Mouse (Mus musculus) cerebellum, postnatal 10 days (tissue): ENCODE data around the gene Ahnak.
"Not testable (repeated sequence)": the region's sequence is repeated elsewhere in the genome, so short reads cannot be mapped to it uniquely, and the experiment has no call there.

Source experiments
- DNase-seq, 2 experiments: peaks; one replicate each; pipeline ENCODE4 v3.0.0; 2021; ENCODE audit warnings: mixed read lengths in 2 of 2

The Ahnak gene

GRCm38 (mm10) chr19:9044291-9044690 is 55.2 kb downstream of the Ahnak start:
- DNase-seq: no peak

- DNase-seq: no peak
These were observed 58.3 kb downstream of the Ahnak start for GRCm38 (mm10) chr19:9047207-9047945.

GRCm38 (mm10) chr19:9047946-9048387 is 58.9 kb downstream of the Ahnak start:
- DNase-seq: no peak

DNA sequence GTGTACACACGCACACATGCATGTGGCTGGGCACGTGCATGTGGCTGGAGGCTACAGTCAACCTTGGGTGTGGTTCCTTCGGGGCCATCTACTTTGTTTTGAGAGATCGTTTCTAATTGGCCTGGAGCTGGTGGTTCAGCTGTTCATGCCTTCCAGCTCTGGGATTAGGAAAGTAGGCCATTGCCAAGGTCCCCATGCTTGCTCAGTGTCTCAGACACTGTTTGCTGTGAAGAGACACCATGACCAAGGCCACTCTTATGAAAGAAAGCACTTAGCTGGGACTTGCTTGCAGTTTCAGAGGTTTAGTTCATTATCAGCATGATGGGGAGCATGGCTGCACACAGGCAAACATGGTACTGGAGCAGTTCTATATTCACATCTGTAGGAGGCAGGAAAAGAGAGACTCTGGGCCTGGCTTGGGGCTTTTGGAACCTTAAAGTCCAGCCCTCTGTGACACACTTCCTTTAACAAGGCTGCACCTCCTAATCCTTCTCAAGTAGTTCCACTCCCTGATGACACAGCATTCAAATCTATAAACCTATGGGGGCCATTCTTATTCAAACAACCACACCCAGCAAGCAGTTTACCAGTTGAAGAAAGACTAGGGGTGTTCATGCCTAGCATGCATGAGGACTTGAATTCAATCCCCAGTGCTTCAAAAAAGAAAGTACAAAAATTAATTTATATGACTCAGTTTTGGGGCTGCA is 60.0 kb downstream of the Ahnak start:
- no peak for DNase-seq

DNA sequence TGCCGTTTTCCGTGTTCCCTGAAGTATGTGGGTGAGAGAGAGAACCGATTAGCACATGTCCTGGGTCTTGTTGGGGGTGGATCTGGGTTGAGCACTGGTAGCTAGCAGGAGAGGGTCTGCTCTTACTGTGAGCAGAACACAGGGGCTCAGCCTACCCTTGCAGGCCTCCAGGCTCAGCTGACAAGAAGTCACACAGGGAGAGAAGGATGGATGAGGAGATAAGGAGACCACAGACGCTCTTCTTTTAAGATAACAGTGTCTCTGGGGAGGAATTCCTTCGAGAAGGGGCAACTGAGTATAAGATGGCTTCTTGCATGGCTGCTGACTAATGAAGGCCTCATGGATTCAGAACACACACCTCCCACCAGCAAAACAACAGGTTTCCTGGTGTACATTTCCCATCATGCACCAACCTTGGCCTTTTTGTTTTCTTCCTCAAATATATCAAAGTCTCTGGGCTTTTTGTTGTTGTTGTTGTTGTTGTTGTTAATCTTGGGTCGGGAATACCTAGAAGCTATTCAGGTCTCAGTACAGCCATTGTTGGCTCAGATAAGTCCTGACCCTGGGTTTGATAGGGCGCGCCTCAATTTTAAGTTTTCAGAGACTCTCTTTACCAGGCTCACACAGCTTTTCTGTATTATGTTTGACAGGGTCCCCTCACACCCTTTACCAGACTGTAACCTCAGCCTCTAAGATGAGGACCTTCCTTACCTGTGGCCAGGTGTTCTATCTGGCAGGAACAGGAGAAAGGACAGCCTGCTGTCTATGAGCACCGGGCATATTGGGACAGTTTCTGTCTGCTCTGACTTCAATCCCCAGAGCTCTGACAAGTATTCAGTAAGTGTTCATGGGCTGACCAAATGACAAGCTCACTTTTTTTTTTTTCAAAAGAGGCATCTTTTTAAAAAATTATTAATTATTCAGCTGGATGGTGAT is 61.5 kb downstream of the Ahnak start:
- no peak for DNase-seq

- not testable (repeated sequence) for DNase-seq
These were observed 62.9 kb downstream of the Ahnak start for GRCm38 (mm10) chr19:9051985-9052384.

- no peak for DNase-seq
These were observed 63.8 kb downstream of the Ahnak start for GRCm38 (mm10) chr19:9052803-9053431.

DNA sequence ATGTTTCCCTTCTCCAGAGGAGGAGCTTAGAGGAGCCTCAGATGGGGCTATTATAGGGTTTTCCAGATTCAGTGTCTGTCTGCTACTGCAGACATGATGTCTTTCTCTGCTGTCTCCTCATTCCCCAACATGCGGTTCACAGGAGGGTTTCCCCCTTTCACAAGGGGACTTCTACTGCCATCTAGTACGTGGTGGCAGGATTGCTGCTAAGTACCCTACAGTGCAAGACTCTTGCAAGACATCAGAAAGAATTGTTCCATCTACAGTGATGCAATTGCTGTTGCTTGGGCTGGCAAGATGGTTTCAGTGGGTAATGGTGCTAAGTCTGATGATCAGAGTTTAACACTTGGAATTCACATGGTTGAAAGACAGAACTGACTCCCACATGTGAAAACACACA is 66.1 kb downstream of the Ahnak start:
- peak; percentile 25 to 34 for DNase-seq

- DNase-seq: no peak
These were observed 66.7 kb downstream of the Ahnak start for GRCm38 (mm10) chr19:9055703-9056355.

DNA sequence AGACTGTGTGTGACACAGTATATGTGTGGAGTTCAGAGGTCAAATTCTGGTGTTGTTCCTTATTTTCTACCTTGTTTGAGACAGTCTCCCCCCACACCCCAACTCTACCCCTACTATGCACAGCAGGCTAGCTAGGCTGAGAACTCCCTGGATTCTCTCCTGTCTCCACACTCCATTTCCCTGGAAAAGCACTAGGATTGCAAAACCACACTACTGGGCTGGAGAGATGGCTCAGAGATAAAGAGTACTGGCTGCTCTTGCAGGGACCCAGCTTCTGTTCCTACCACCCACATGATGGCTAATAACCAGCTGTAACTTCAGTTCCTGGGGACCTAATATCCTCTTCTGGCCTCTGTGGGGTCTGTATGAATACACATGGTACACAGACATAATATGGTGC is 68.6 kb downstream of the Ahnak start:
- no peak for DNase-seq

- no peak for DNase-seq
These were observed 69.3 kb downstream of the Ahnak start for GRCm38 (mm10) chr19:9058331-9058884.

GRCm38 (mm10) chr19:9058944-9059343 is 69.9 kb downstream of the Ahnak start:
- DNase-seq: no peak

GRCm38 (mm10) chr19:9059391-9059790 is 70.3 kb downstream of the Ahnak start:
- DNase-seq: no peak

GRCm38 (mm10) chr19:9060103-9060502 is 71.0 kb downstream of the Ahnak start:
- DNase-seq: no peak

GRCm38 (mm10) chr19:9061221-9061893 is 72.3 kb downstream of the Ahnak start:
- DNase-seq: peak; percentile 29 to 50

DNA sequence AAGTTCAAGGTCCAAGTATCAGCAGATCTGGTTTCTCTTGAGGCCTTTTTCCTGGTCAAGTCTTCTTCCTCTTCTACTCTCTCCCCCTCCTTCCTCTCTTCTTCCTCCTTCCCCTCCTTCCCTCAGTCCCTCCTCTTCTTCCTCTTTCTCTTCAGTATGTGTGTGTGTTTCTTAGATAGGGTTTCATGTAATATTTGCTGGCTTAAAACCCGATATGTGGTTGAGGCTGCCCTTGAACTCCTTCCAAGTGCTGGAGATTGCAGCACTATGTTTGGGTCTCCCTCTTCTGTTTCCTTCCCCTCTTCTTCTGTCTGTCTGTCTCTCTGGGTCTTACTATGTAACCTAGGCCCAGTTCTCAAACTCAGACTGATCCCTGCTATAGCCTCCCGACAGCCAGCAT is 73.7 kb downstream of the Ahnak start:
- DNase-seq: no peak

DNA sequence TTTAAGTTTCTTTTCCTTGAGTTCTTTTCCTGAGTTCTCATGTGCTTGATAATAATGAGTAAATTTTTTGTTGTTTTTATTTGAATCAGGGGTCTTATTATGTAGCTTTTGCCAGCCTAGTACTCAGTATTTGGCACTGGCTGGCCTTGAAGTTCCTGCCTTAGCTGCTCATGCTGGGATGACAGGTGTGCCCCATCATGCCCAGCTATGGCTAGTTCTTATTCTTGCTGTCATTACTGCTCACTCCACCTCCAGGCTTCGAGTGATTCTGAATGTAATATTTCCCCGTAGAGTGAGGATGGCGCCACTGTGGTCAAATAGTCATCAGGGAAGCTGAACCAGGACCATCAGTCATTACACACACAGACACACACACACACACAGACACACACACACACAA is 74.7 kb downstream of the Ahnak start:
- peak; percentile 29 to 53 for DNase-seq

DNA sequence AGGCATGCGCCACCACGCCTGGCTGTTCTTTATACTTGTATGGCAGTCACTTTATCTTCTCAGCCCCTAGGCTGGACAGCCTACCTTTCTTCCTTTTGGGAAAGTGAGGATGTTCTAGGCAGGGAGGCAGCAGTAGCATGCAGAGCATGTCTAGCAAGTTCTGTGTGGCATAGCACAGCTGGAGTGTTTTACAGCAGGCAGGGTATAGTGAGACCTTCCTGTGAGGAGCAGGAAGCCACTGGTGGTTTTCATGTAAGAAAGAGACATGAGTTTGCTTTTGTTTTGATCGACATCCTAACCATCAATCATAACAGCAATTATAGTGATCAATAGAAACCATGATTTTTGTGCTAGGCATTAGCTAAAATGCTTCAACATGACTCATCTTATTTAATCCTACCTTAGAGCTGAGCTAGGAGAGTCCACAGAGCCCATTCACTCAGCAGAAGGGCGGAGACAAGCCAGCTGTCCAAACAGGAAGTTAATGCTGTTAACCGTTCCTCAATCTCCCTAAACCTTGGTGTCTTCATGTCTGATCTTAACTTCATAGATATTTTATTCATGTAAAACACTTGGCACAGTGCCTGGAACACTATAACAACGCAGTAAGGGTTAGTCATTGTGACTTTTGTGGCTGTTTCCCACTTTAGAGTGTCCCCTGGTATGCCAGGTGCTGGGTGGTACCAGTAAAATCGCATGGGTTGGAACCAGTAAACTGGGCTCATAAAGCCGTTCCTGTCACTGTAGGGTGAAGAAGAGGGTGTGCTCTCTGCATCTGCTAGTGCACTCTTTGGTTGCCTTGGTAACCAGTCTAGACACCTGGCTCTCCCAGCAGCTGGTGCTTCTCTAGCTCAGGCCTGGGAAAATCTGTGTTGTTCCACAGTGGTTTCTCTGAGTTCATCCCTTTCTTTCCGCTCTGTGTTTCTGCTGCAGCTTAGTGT is 76.8 kb downstream of the Ahnak start:
- peak in 1 of 2 experiments; percentile 26 for DNase-seq

GRCm38 (mm10) chr19:9067292-9067691 is 78.2 kb downstream of the Ahnak start:
- no peak for DNase-seq
